Mouse (Mus musculus): ENCODE measurements around the gene Stard3. TPM values are rescaled to one million over a fixed set of nuclear protein-coding genes. Genes with fewer than 3 reads are reported as not detected.

The Stard3 gene
- polyA plus RNA-seq, 1 experiment from 2014 or later = 42.7 TPM

GRCm38 (mm10) chr11:98413731-98414130 lies 55.6 kb downstream of the Stard3 start:
- H3K4me3 ChIP-seq (ENCODE audit: low read depth, low read length) = peak overlapping the region; percentile 91
- no peak for DNase-seq
- WGBS = 16% methylated on average over 7 of the region's 7 CpGs

GRCm38 (mm10) chr11:98414162-98414561 lies 56.0 kb downstream of the Stard3 start:
- no peak for TF ChIP-seq CTCF (IDR thresholded peaks at IDR 0.05; ENCODE audit: low read depth)
- H3K4me2 ChIP-seq = peak overlapping the region; percentile 73
- peaks cover 3% of the 10 kb centered on the region; the same call in 1 of the 2 replicates for H3K36me3 ChIP-seq (ENCODE audit: insufficient read depth)
- no peaks in the 10 kb centered on the region for H3K9me3 ChIP-seq (ENCODE audit: low read depth, low read length)
- 27% methylated on average over 2 of the region's 2 CpGs for WGBS
- no peak for DNase-seq
- peak overlapping the region; percentile 92 for H3K9ac ChIP-seq
- H3K4me3 ChIP-seq (ENCODE audit: low read depth, low read length) = peak overlapping the region; percentile 91
- no peak for ATAC-seq (ENCODE audit: insufficient read depth)
- H3K4me1 ChIP-seq (ENCODE audit: insufficient read depth) = peaks cover 10% of the 10 kb centered on the region
- H3K27me3 ChIP-seq (ENCODE audit: insufficient read depth, low read length) = no peaks in the 10 kb centered on the region
- no peak overlapping the region for H3K27ac ChIP-seq (ENCODE audit: low read depth)

More at GRCm38 (mm10) chr11:98413731-98414130, 55.6 kb downstream of the Stard3 start:
- peaks cover 15% of the 10 kb centered on the region for H3K4me1 ChIP-seq (ENCODE audit: insufficient read depth)
- TF ChIP-seq CTCF (IDR thresholded peaks at IDR 0.05; ENCODE audit: low read depth) = no peak
- no peak overlapping the region for H3K27ac ChIP-seq (ENCODE audit: low read depth)
- H3K4me2 ChIP-seq = peak overlapping the region; percentile 73
- no peaks in the 10 kb centered on the region for H3K27me3 ChIP-seq (ENCODE audit: insufficient read depth, low read length)
- H3K36me3 ChIP-seq (ENCODE audit: insufficient read depth) = no peaks in the 10 kb centered on the region
- peak overlapping the region; percentile 92 for H3K9ac ChIP-seq
- ATAC-seq (ENCODE audit: insufficient read depth) = no peak
- no peaks in the 10 kb centered on the region for H3K9me3 ChIP-seq (ENCODE audit: low read depth, low read length)

DNA sequence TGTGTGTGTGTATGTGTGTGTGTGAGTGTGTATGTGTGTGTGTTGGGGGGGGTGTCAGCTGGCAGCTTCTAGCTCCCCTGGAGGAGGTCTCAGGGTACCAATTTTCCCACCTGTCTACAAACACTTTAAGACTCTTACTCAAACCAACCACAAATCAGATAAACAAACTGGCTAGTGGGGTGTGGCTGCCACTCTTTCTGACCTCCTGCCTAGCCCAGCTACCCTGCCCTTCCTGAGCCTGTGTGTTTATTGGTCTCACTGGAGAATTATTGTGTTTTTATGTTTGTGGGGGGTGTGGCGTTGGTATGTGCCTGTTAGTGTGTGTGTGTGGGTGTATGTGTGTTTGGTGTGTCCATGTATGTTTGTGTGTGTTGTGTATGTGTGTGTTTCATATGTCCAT lies 58.9 kb downstream of the Stard3 start:
- DNase-seq (no peak), ATAC-seq (ENCODE audit: insufficient read depth) (no peak)
- TF ChIP-seq CTCF (IDR thresholded peaks at IDR 0.05; ENCODE audit: low read depth) = no peak
- Histone ChIP-seq H3K9me3 (ENCODE audit: low read depth, low read length) (no peaks in the 10 kb centered on the region), H3K4me2 (no peak overlapping the region), H3K27me3 (ENCODE audit: insufficient read depth, low read length) (no peaks in the 10 kb centered on the region), H3K4me1 (ENCODE audit: insufficient read depth) (peaks cover 3% of the 10 kb centered on the region; the same call in 1 of the 2 replicates), H3K36me3 (ENCODE audit: insufficient read depth) (peaks cover 32% of the 10 kb centered on the region), H3K4me3 (ENCODE audit: low read depth, low read length) (no peak overlapping the region), H3K9ac (no peak overlapping the region), H3K27ac (ENCODE audit: low read depth) (no peak overlapping the region)
- WGBS = 76% methylated on average over 1 of the region's 1 CpGs

- H3K27me3 ChIP-seq (ENCODE audit: insufficient read depth, low read length) = no peaks in the 10 kb centered on the region
- H3K4me1 ChIP-seq (ENCODE audit: insufficient read depth) = peaks cover 3% of the 10 kb centered on the region; the same call in 1 of the 2 replicates
- no peaks in the 10 kb centered on the region for H3K9me3 ChIP-seq (ENCODE audit: low read depth, low read length)
- H3K36me3 ChIP-seq (ENCODE audit: insufficient read depth) = peaks cover 44% of the 10 kb centered on the region
- ATAC-seq (ENCODE audit: insufficient read depth) (no peak), DNase-seq (no peak)
- H3K4me3 ChIP-seq (ENCODE audit: low read depth, low read length) = no peak overlapping the region
- H3K9ac ChIP-seq = no peak overlapping the region
- no peak for TF ChIP-seq CTCF (IDR thresholded peaks at IDR 0.05; ENCODE audit: low read depth)
- no peak overlapping the region for H3K4me2 ChIP-seq
- WGBS = 67% methylated on average over 6 of the region's 6 CpGs
- H3K27ac ChIP-seq (ENCODE audit: low read depth) = no peak overlapping the region
Measured at GRCm38 (mm10) chr11:98418273-98418672, 60.1 kb downstream of the Stard3 start.

- no peak for ATAC-seq (ENCODE audit: insufficient read depth)
- DNase-seq = peak; percentile 28
- WGBS = 69% methylated on average over 10 of the region's 10 CpGs
- peaks cover 51% of the 10 kb centered on the region for H3K36me3 ChIP-seq (ENCODE audit: insufficient read depth)
- no peaks in the 10 kb centered on the region for H3K9me3 ChIP-seq (ENCODE audit: low read depth, low read length)
- H3K9ac ChIP-seq = no peak overlapping the region
- H3K4me2 ChIP-seq = no peak overlapping the region
- no peaks in the 10 kb centered on the region for H3K4me1 ChIP-seq (ENCODE audit: insufficient read depth)
- H3K27me3 ChIP-seq (ENCODE audit: insufficient read depth, low read length) = no peaks in the 10 kb centered on the region
- no peak overlapping the region for H3K4me3 ChIP-seq (ENCODE audit: low read depth, low read length)
- no peak overlapping the region for H3K27ac ChIP-seq (ENCODE audit: low read depth)
- TF ChIP-seq CTCF (IDR thresholded peaks at IDR 0.05; ENCODE audit: low read depth) = peak; percentile 20
Measured at GRCm38 (mm10) chr11:98418939-98419547, 60.9 kb downstream of the Stard3 start.

GRCm38 (mm10) chr11:98426592-98426991 lies 68.4 kb downstream of the Stard3 start:
- no peak for TF ChIP-seq CTCF (IDR thresholded peaks at IDR 0.05; ENCODE audit: low read depth)

GRCm38 (mm10) chr11:98428436-98428835 lies 70.3 kb downstream of the Stard3 start:
- Histone ChIP-seq H3K4me2 (no peak overlapping the region), H3K9ac (no peak overlapping the region), H3K4me3 (ENCODE audit: low read depth, low read length) (no peak overlapping the region), H3K4me1 (ENCODE audit: insufficient read depth) (no peaks in the 10 kb centered on the region), H3K9me3 (ENCODE audit: low read depth, low read length) (no peaks in the 10 kb centered on the region), H3K36me3 (ENCODE audit: insufficient read depth) (peaks cover 96% of the 10 kb centered on the region), H3K27me3 (ENCODE audit: insufficient read depth, low read length) (no peaks in the 10 kb centered on the region), H3K27ac (ENCODE audit: low read depth) (no peak overlapping the region)
- ATAC-seq (ENCODE audit: insufficient read depth) (no peak), DNase-seq (no peak)
- 80% methylated on average over 5 of the region's 5 CpGs for WGBS
- TF ChIP-seq CTCF (IDR thresholded peaks at IDR 0.05; ENCODE audit: low read depth) = no peak

More at GRCm38 (mm10) chr11:98426592-98426991, 68.4 kb downstream of the Stard3 start:
- Histone ChIP-seq H3K9me3 (ENCODE audit: low read depth, low read length) (no peaks in the 10 kb centered on the region), H3K4me2 (no peak overlapping the region), H3K36me3 (ENCODE audit: insufficient read depth) (peaks cover 97% of the 10 kb centered on the region), H3K27ac (ENCODE audit: low read depth) (no peak overlapping the region), H3K4me3 (ENCODE audit: low read depth, low read length) (no peak overlapping the region), H3K27me3 (ENCODE audit: insufficient read depth, low read length) (no peaks in the 10 kb centered on the region), H3K4me1 (ENCODE audit: insufficient read depth) (no peaks in the 10 kb centered on the region), H3K9ac (no peak overlapping the region)
- ATAC-seq (ENCODE audit: insufficient read depth) (no peak), DNase-seq (no peak)
- WGBS = 92% methylated on average over 7 of the region's 7 CpGs

Other genes with a start within 250 kb of the Stard3 start
- 9.6 and 17.3 TPM in 2 replicates for gene Fbxl20, start 208.0 kb upstream of the Stard3 start, polyA plus RNA-seq (2014; fragmentation: Nextera tagmentation; extraction: Ambion mirVana)
- gene Med1, start 165.1 kb upstream of the Stard3 start, polyA plus RNA-seq (2014; fragmentation: Nextera tagmentation; extraction: Ambion mirVana) = 62.4 and 62.8 TPM in 2 replicates
- gene Cdk12, start 155.3 kb upstream of the Stard3 start, polyA plus RNA-seq (2014; fragmentation: Nextera tagmentation; extraction: Ambion mirVana) = 14.6 and 16.6 TPM in 2 replicates
- gene Neurod2, start 28.7 kb upstream of the Stard3 start, polyA plus RNA-seq (2014; fragmentation: Nextera tagmentation; extraction: Ambion mirVana) = not detected in 2 replicates
- gene Ppp1r1b, start 10.0 kb upstream of the Stard3 start, polyA plus RNA-seq (2014; fragmentation: Nextera tagmentation; extraction: Ambion mirVana) = 0.53 and 1.3 TPM in 2 replicates
- 3.8 TPM in 1 of 2 replicates, not detected in the other for gene Tcap, start 25.4 kb downstream of the Stard3 start, polyA plus RNA-seq (2014; fragmentation: Nextera tagmentation; extraction: Ambion mirVana)
- not detected in 2 replicates for gene Pnmt, start 28.1 kb downstream of the Stard3 start, polyA plus RNA-seq (2014; fragmentation: Nextera tagmentation; extraction: Ambion mirVana)
- 10.9 and 11.6 TPM in 2 replicates for gene Pgap3, start 42.1 kb downstream of the Stard3 start, polyA plus RNA-seq (2014; fragmentation: Nextera tagmentation; extraction: Ambion mirVana)
- 42.7 and 46.5 TPM in 2 replicates for gene Erbb2, start 54.1 kb downstream of the Stard3 start, polyA plus RNA-seq (2014; fragmentation: Nextera tagmentation; extraction: Ambion mirVana)
- 62.9 and 65.3 TPM in 2 replicates for gene Mien1, start 80.6 kb downstream of the Stard3 start, polyA plus RNA-seq (2014; fragmentation: Nextera tagmentation; extraction: Ambion mirVana)
- gene Grb7, start 88.0 kb downstream of the Stard3 start, polyA plus RNA-seq (2014; fragmentation: Nextera tagmentation; extraction: Ambion mirVana) = 39.4 and 43.0 TPM in 2 replicates
- gene Ikzf3, start 187.7 kb downstream of the Stard3 start, polyA plus RNA-seq (2014; fragmentation: Nextera tagmentation; extraction: Ambion mirVana) = 0.14 and 0.32 TPM in 2 replicates
- 0.57 TPM in 1 of 2 replicates, not detected in the other for gene Zpbp2, start 192.7 kb downstream of the Stard3 start, polyA plus RNA-seq (2014; fragmentation: Nextera tagmentation; extraction: Ambion mirVana)
- 6.6 and 6.9 TPM in 2 replicates for gene Ormdl3, start 229.0 kb downstream of the Stard3 start, polyA plus RNA-seq (2014; fragmentation: Nextera tagmentation; extraction: Ambion mirVana)
- gene Lrrc3c, start 239.9 kb downstream of the Stard3 start, polyA plus RNA-seq (2014; fragmentation: Nextera tagmentation; extraction: Ambion mirVana) = not detected in 2 replicates

Data from lung, embryonic 14.5 days (tissue).